ENCODE assay signal across 16 mouse cellular contexts in genomic region chr5:111848917-111849316, GRCm38 (mm10).
DNase-seq lines count a peak whose midpoint lies in the region; ATAC-seq and TF ChIP-seq lines count a peak whose summit lies in the region.
"Had no signal": no experiment of that assay in that cellular context is flagged by ENCODE, and none has a peak within 500 bp of the region (broad histone marks: within the 10 kb centered on the region; RNA-seq: fewer than 3 reads in every experiment).

No protein-coding gene starts in this region.

- TF ChIP-seq CTCF in gastrocnemius, adult 2 months (IDR thresholded peaks at IDR 0.05) = peak; percentile 23; the same call in 1 of the 2 replicates
- peak; percentile 47 for TF ChIP-seq CTCF in midbrain, postnatal 0 days (IDR thresholded peaks at IDR 0.05)
- TF ChIP-seq CTCF in testis, adult 2 months (IDR thresholded peaks at IDR 0.05; ENCODE audit: control insufficient read depth, insufficient read depth, insufficient replicate concordance, low read depth, low read length) = peak; percentile 59

- no peak for DNase-seq in gastrocnemius, adult 2 months
- DNase-seq in gastrocnemius, postnatal 14 days = no peak
- no peak for DNase-seq in midbrain, postnatal 0 days (ENCODE audit: low spot score)
- DNase-seq in midbrain, embryonic 14.5 days = no peak
- DNase-seq in ES-E14 (ENCODE audit: low read depth, low spot score) = peak; percentile 86
- no peak for DNase-seq in heart, postnatal 4 days
- DNase-seq: adrenal gland, adult 2 months; gastrocnemius, postnatal 10 days; heart, postnatal 10 days; kidney, postnatal 14 days; liver had no signal

- no peaks in the 10 kb centered on the region for H3K9me3 ChIP-seq in midbrain, postnatal 0 days (ENCODE audit: low read length)
- H3K9me3 ChIP-seq in midbrain, embryonic 14.5 days (ENCODE audit: control insufficient read depth, low read length) = no peaks in the 10 kb centered on the region
- no peaks in the 10 kb centered on the region for H3K9me3 ChIP-seq in ES-E14 (ENCODE audit: control insufficient read depth, insufficient read depth, low read depth, low read length)
- H3K9me3 ChIP-seq: neural tube, embryonic 13.5 days; stomach, embryonic 15.5 days had no signal

- no peak overlapping the region for H3K27ac ChIP-seq in gastrocnemius, adult 2 months
- no peak overlapping the region for H3K27ac ChIP-seq in midbrain, postnatal 0 days (ENCODE audit: low read depth, low read length)
- no peak overlapping the region for H3K27ac ChIP-seq in midbrain, embryonic 14.5 days (replicated peaks; ENCODE audit: low read depth, low read length)
- H3K27ac ChIP-seq in ES-E14 (ENCODE audit: insufficient read depth, low read depth, low read length, poor library complexity, severe bottlenecking) = no peak overlapping the region
- H3K27ac ChIP-seq in testis, adult 2 months (ENCODE audit: control insufficient read depth, insufficient read depth, low read depth, low read length) = no peak overlapping the region
- H3K27ac ChIP-seq: hindbrain, postnatal 0 days; neural tube, embryonic 13.5 days; stomach, embryonic 15.5 days had no signal

- no peaks in the 10 kb centered on the region for H3K4me1 ChIP-seq in midbrain, postnatal 0 days (ENCODE audit: insufficient read depth, low read length)
- peaks cover 21% of the 10 kb centered on the region for H3K4me1 ChIP-seq in midbrain, embryonic 14.5 days (ENCODE audit: control insufficient read depth, insufficient read depth, low read length)
- H3K4me1 ChIP-seq in ES-E14 (ENCODE audit: control insufficient read depth in 2 of 2, insufficient read depth in 2 of 2, low read length in 2 of 2, poor library complexity in 1 of 2) = peaks cover 0 to 6% of the 10 kb centered on the region in 2 experiments; a peak in 1 of 4 replicates
- H3K4me1 ChIP-seq in testis, adult 2 months (ENCODE audit: control insufficient read depth, insufficient read depth, low read length) = no peaks in the 10 kb centered on the region
- H3K4me1 ChIP-seq: megakaryocyte, embryonic 14.5 days; stomach, embryonic 15.5 days had no signal

- WGBS in midbrain, postnatal 0 days = 88% methylated on average over 9 of the region's 10 CpGs
- 87% methylated on average over 8 of the region's 10 CpGs for WGBS in midbrain, embryonic 14.5 days

- TF ChIP-seq POLR2A in testis, adult 2 months (IDR thresholded peaks at IDR 0.05; ENCODE audit: control insufficient read depth, low read depth, low read length) = no peak

- no peaks in the 10 kb centered on the region for H3K36me3 ChIP-seq in midbrain, postnatal 0 days (ENCODE audit: insufficient read depth, low read length)
- no peaks in the 10 kb centered on the region for H3K36me3 ChIP-seq in midbrain, embryonic 14.5 days (ENCODE audit: control insufficient read depth, insufficient read depth, low read length)
- no peaks in the 10 kb centered on the region for H3K36me3 ChIP-seq in ES-E14 (ENCODE audit: control insufficient read depth, insufficient read depth, low read length, poor library complexity, severe bottlenecking)
- H3K36me3 ChIP-seq in testis, adult 2 months (ENCODE audit: control insufficient read depth, insufficient read depth, low read length) = no peaks in the 10 kb centered on the region
- H3K36me3 ChIP-seq: neural tube, embryonic 13.5 days; stomach, embryonic 15.5 days had no signal

- intact Hi-C loops in gastrocnemius, adult 2 months (cut with DNase I) = no loop called here
- intact Hi-C loops in gastrocnemius, postnatal 14 days (cut with DNase I; ENCODE audit: low total_unique reads) = no loop called here

- H3K4me2 ChIP-seq in midbrain, postnatal 0 days (ENCODE audit: low read depth, low read length, poor library complexity, severe bottlenecking) = no peak overlapping the region
- no peak overlapping the region for H3K4me2 ChIP-seq in midbrain, embryonic 14.5 days (ENCODE audit: low read length)
- H3K4me2 ChIP-seq: neural tube, embryonic 13.5 days; stomach, embryonic 15.5 days had no signal

- no peak for ATAC-seq in midbrain, postnatal 0 days (ENCODE audit: low FRiP score)
- ATAC-seq in midbrain, embryonic 14.5 days (ENCODE audit: low FRiP score, low TSS enrichment) = no peak
- ATAC-seq: hindbrain, postnatal 0 days had no signal

- H3K27me3 ChIP-seq in midbrain, postnatal 0 days (ENCODE audit: insufficient read depth, low read length) = no peaks in the 10 kb centered on the region
- no peaks in the 10 kb centered on the region for H3K27me3 ChIP-seq in midbrain, embryonic 14.5 days (ENCODE audit: control insufficient read depth, insufficient read depth, low read length)
- no peaks in the 10 kb centered on the region for H3K27me3 ChIP-seq in testis, adult 2 months (ENCODE audit: control insufficient read depth, insufficient read depth, low read length)
- H3K27me3 ChIP-seq: stomach, embryonic 15.5 days had no signal

- in situ Hi-C loops in ES-E14 (cut with MboI; ENCODE audit: low sequenced_read_pairs in 2 of 2, unreplicated experiment in 2 of 2) = no loop called here

- H3K4me3 ChIP-seq in gastrocnemius, adult 2 months = no peak overlapping the region
- H3K4me3 ChIP-seq in midbrain, postnatal 0 days (ENCODE audit: low read depth, low read length) = no peak overlapping the region
- no peak overlapping the region for H3K4me3 ChIP-seq in midbrain, embryonic 14.5 days (replicated peaks; ENCODE audit: low read depth, low read length)
- peak overlapping the region; percentile 55 to 58 for H3K4me3 ChIP-seq in ES-E14 (ENCODE audit: insufficient read depth in 1 of 2, low read depth in 1 of 2, low read length in 2 of 2, poor library complexity in 1 of 2, severe bottlenecking in 1 of 2)
- no peak overlapping the region for H3K4me3 ChIP-seq in testis, adult 2 months (ENCODE audit: control insufficient read depth, low read depth, low read length)
- H3K4me3 ChIP-seq: megakaryocyte, embryonic 14.5 days; neural tube, embryonic 13.5 days; stomach, embryonic 15.5 days had no signal

- no peak overlapping the region for H3K9ac ChIP-seq in midbrain, postnatal 0 days (replicated peaks; ENCODE audit: low read length, poor library complexity, severe bottlenecking)
- H3K9ac ChIP-seq in midbrain, embryonic 14.5 days (replicated peaks; ENCODE audit: low read length) = no peak overlapping the region
- peak overlapping the region; percentile 33; the same call in 1 of the 2 replicates for H3K9ac ChIP-seq in ES-E14 (ENCODE audit: insufficient read depth, low read depth, low read length, poor library complexity, severe bottlenecking)
- H3K9ac ChIP-seq: neural tube, embryonic 13.5 days; stomach, embryonic 15.5 days had no signal

TF ChIP-seq in ES-E14, 5 proteins besides CTCF, POLR2A, EP300 and RAD21:
- no peak for TF ChIP-seq CHD2 (IDR thresholded peaks at IDR 0.05; ENCODE audit: low read depth, low read length)
- TF ChIP-seq HCFC1 (IDR thresholded peaks at IDR 0.05; ENCODE audit: borderline replicate concordance, insufficient read depth, low read length) = no peak
- no peak for TF ChIP-seq ZNF384 (IDR thresholded peaks at IDR 0.05; ENCODE audit: low read depth, low read length)
- TF ChIP-seq MAFK (IDR thresholded peaks at IDR 0.05; ENCODE audit: insufficient read depth, low read depth, low read length) = no peak
- TF ChIP-seq ZC3H11A (IDR thresholded peaks at IDR 0.05; ENCODE audit: borderline replicate concordance, low read depth, low read length) = no peak

Comparison
In these comparisons a context has a peak if more than half of its experiments do, and no peak if none do; other contexts are left out.
1. H3K4me3 ChIP-seq: peak in ES-E14 (2 of 2); none in gastrocnemius, adult 2 months (single experiment), midbrain, postnatal 0 days (single experiment), midbrain, embryonic 14.5 days (single experiment) and testis, adult 2 months (single experiment).
2. Peak in every context shown above with its lines, with median percentiles within 50 percentile points of each other: CTCF ChIP-seq.